Mouse (Mus musculus): Measurements from ENCODE around the gene Slc32a1. TPM values are rescaled to one million over a fixed set of nuclear protein-coding genes. Genes with fewer than 3 reads are reported as not detected.

The Slc32a1 gene
- total RNA-seq, 1 experiment = 0.71 TPM

GRCm38 (mm10) chr2:158651159-158651908 lies 40.8 kb downstream of the Slc32a1 start:
- no peak overlapping the region for H3K27ac ChIP-seq (ENCODE audit: insufficient read depth, low read depth, low read length, poor library complexity, severe bottlenecking)
- in situ Hi-C loops (cut with MboI; ENCODE audit: low sequenced_read_pairs in 2 of 2, unreplicated experiment in 2 of 2) = no loop called here
- no peak for DNase-seq (ENCODE audit: low read depth, low spot score)
- H3K36me3 ChIP-seq (ENCODE audit: control insufficient read depth, insufficient read depth, low read length, poor library complexity, severe bottlenecking) = no peaks in the 10 kb centered on the region
- no peaks in the 10 kb centered on the region; a peak in 1 of 4 replicates for H3K4me1 ChIP-seq (ENCODE audit: control insufficient read depth in 2 of 2, insufficient read depth in 2 of 2, low read length in 2 of 2, poor library complexity in 1 of 2)
- no peak overlapping the region for H3K9ac ChIP-seq (ENCODE audit: insufficient read depth, low read depth, low read length, poor library complexity, severe bottlenecking)
- no peak overlapping the region for H3K4me3 ChIP-seq (ENCODE audit: insufficient read depth in 1 of 2, low read depth in 1 of 2, low read length in 2 of 2, poor library complexity in 1 of 2, severe bottlenecking in 1 of 2)
- H3K9me3 ChIP-seq (ENCODE audit: control insufficient read depth, insufficient read depth, low read depth, low read length) = no peaks in the 10 kb centered on the region
- TF ChIP-seq MAFK (IDR thresholded peaks at IDR 0.05; ENCODE audit: insufficient read depth, low read depth, low read length) (no peak), ZC3H11A (IDR thresholded peaks at IDR 0.05; ENCODE audit: borderline replicate concordance, low read depth, low read length) (no peak), HCFC1 (IDR thresholded peaks at IDR 0.05; ENCODE audit: borderline replicate concordance, insufficient read depth, low read length) (no peak), CHD2 (IDR thresholded peaks at IDR 0.05; ENCODE audit: low read depth, low read length) (no peak), ZNF384 (IDR thresholded peaks at IDR 0.05; ENCODE audit: low read depth, low read length) (no peak)

- Histone ChIP-seq H3K27ac (ENCODE audit: insufficient read depth, low read depth, low read length, poor library complexity, severe bottlenecking) (no peak overlapping the region), H3K9ac (ENCODE audit: insufficient read depth, low read depth, low read length, poor library complexity, severe bottlenecking) (no peak overlapping the region), H3K9me3 (ENCODE audit: control insufficient read depth, insufficient read depth, low read depth, low read length) (no peaks in the 10 kb centered on the region), H3K36me3 (ENCODE audit: control insufficient read depth, insufficient read depth, low read length, poor library complexity, severe bottlenecking) (no peaks in the 10 kb centered on the region), H3K4me3 (ENCODE audit: insufficient read depth in 1 of 2, low read depth in 1 of 2, low read length in 2 of 2, poor library complexity in 1 of 2, severe bottlenecking in 1 of 2) (no peak overlapping the region), H3K4me1 (ENCODE audit: control insufficient read depth in 2 of 2, insufficient read depth in 2 of 2, low read length in 2 of 2, poor library complexity in 1 of 2) (no peaks in the 10 kb centered on the region; a peak in 1 of 4 replicates)
- in situ Hi-C loops (cut with MboI; ENCODE audit: low sequenced_read_pairs in 2 of 2, unreplicated experiment in 2 of 2) = no loop called here
- peak; percentile 79 for DNase-seq (ENCODE audit: low read depth, low spot score)
- peak; percentile 75; the same call in 1 of the 2 replicates for TF ChIP-seq ZC3H11A (IDR thresholded peaks at IDR 0.05; ENCODE audit: borderline replicate concordance, low read depth, low read length)
- TF ChIP-seq ZNF384 (IDR thresholded peaks at IDR 0.05; ENCODE audit: low read depth, low read length) = no peak
- TF ChIP-seq MAFK (IDR thresholded peaks at IDR 0.05; ENCODE audit: insufficient read depth, low read depth, low read length) = peak; percentile 97
- no peak for TF ChIP-seq CHD2 (IDR thresholded peaks at IDR 0.05; ENCODE audit: low read depth, low read length)
Observed at GRCm38 (mm10) chr2:158652985-158653384, 42.4 kb downstream of the Slc32a1 start.

GRCm38 (mm10) chr2:158654717-158655116 lies 44.1 kb downstream of the Slc32a1 start:
- Histone ChIP-seq H3K4me1 (ENCODE audit: control insufficient read depth in 2 of 2, insufficient read depth in 2 of 2, low read length in 2 of 2, poor library complexity in 1 of 2) (no peaks in the 10 kb centered on the region; a peak in 1 of 4 replicates), H3K9ac (ENCODE audit: insufficient read depth, low read depth, low read length, poor library complexity, severe bottlenecking) (no peak overlapping the region), H3K27ac (ENCODE audit: insufficient read depth, low read depth, low read length, poor library complexity, severe bottlenecking) (no peak overlapping the region), H3K36me3 (ENCODE audit: control insufficient read depth, insufficient read depth, low read length, poor library complexity, severe bottlenecking) (no peaks in the 10 kb centered on the region), H3K9me3 (ENCODE audit: control insufficient read depth, insufficient read depth, low read depth, low read length) (no peaks in the 10 kb centered on the region), H3K4me3 (ENCODE audit: insufficient read depth in 1 of 2, low read depth in 1 of 2, low read length in 2 of 2, poor library complexity in 1 of 2, severe bottlenecking in 1 of 2) (no peak overlapping the region)
- TF ChIP-seq HCFC1 (IDR thresholded peaks at IDR 0.05; ENCODE audit: borderline replicate concordance, insufficient read depth, low read length) = no peak
- TF ChIP-seq CHD2 (IDR thresholded peaks at IDR 0.05; ENCODE audit: low read depth, low read length) = no peak
- in situ Hi-C loops (cut with MboI; ENCODE audit: low sequenced_read_pairs in 2 of 2, unreplicated experiment in 2 of 2) = no loop called here
- no peak for DNase-seq (ENCODE audit: low read depth, low spot score)

- Histone ChIP-seq H3K9ac (ENCODE audit: insufficient read depth, low read depth, low read length, poor library complexity, severe bottlenecking) (no peak overlapping the region), H3K36me3 (ENCODE audit: control insufficient read depth, insufficient read depth, low read length, poor library complexity, severe bottlenecking) (no peaks in the 10 kb centered on the region), H3K27ac (ENCODE audit: insufficient read depth, low read depth, low read length, poor library complexity, severe bottlenecking) (no peak overlapping the region), H3K9me3 (ENCODE audit: control insufficient read depth, insufficient read depth, low read depth, low read length) (no peaks in the 10 kb centered on the region), H3K4me3 (ENCODE audit: insufficient read depth in 1 of 2, low read depth in 1 of 2, low read length in 2 of 2, poor library complexity in 1 of 2, severe bottlenecking in 1 of 2) (no peak overlapping the region), H3K4me1 (ENCODE audit: control insufficient read depth in 2 of 2, insufficient read depth in 2 of 2, low read length in 2 of 2, poor library complexity in 1 of 2) (no peaks in the 10 kb centered on the region; a peak in 1 of 4 replicates)
- TF ChIP-seq CHD2 (IDR thresholded peaks at IDR 0.05; ENCODE audit: low read depth, low read length) = no peak
- TF ChIP-seq ZC3H11A (IDR thresholded peaks at IDR 0.05; ENCODE audit: borderline replicate concordance, low read depth, low read length) = no peak
- TF ChIP-seq MAFK (IDR thresholded peaks at IDR 0.05; ENCODE audit: insufficient read depth, low read depth, low read length) = no peak
- no peak for TF ChIP-seq ZNF384 (IDR thresholded peaks at IDR 0.05; ENCODE audit: low read depth, low read length)
- no peak for TF ChIP-seq HCFC1 (IDR thresholded peaks at IDR 0.05; ENCODE audit: borderline replicate concordance, insufficient read depth, low read length)
- in situ Hi-C loops (cut with MboI; ENCODE audit: low sequenced_read_pairs in 2 of 2, unreplicated experiment in 2 of 2) = no loop called here
- no peak for DNase-seq (ENCODE audit: low read depth, low spot score)
Observed at GRCm38 (mm10) chr2:158655806-158656205, 45.2 kb downstream of the Slc32a1 start.

Data from ES-E14 (cell line).